Mouse (Mus musculus) kidney, postnatal 0 days (tissue): ENCODE measurements around the gene Gtf3a. TPM values are rescaled to one million over a fixed set of nuclear protein-coding genes. Genes with fewer than 3 reads are reported as not detected.

ENCODE experiments used
- ATAC-seq: fragments of 200-750 bp; cut with Nextera tagmentation; replicated peaks from 2 replicates; pipeline ENCODE4 v1.8.0; 2017; ENCODE audit warnings: low read depth, moderate number of reproducible peaks, moderate TSS enrichment, moderate library complexity; ENCODE audit not compliant: low FRiP score
- DNase-seq: peaks from one replicate; pipeline ENCODE4 v3.0.0-alpha.2; 2016; ENCODE audit warnings: low spot score
- H3K27ac ChIP-seq: fragments of 300-500 bp; sonication (generic); 2 replicates; pipeline ENCODE4 v1.5.1; 2014; ENCODE audit warnings: mild to moderate bottlenecking
- H3K27me3 ChIP-seq: fragments of 300-500 bp; sonication (generic); 2 replicates; pipeline ENCODE4 v1.6.1; 2014; ENCODE audit warnings: low read length, mixed read lengths; ENCODE audit not compliant: insufficient read depth
- H3K36me3 ChIP-seq: fragments of 300-500 bp; sonication (generic); 2 replicates; pipeline ENCODE4 v1.6.1; 2014; ENCODE audit warnings: low read length, mixed read lengths; ENCODE audit not compliant: insufficient read depth
- H3K4me1 ChIP-seq: fragments of 300-500 bp; sonication (generic); replicated peaks from 2 replicates; pipeline ENCODE4 v1.6.1; 2014; ENCODE audit warnings: antibody characterized with exemption, low read length, mixed read lengths; ENCODE audit not compliant: insufficient read depth
- H3K4me2 ChIP-seq: fragments of 300-500 bp; sonication (generic); 2 replicates; pipeline ENCODE4 v1.6.1; 2014; ENCODE audit warnings: mild to moderate bottlenecking, low read length, moderate library complexity, mixed read lengths
- H3K4me3 ChIP-seq: fragments of 300-500 bp; sonication (generic); replicated peaks from 2 replicates; pipeline ENCODE4 v1.5.1; 2014; ENCODE audit warnings: low read depth, low read length
- H3K9ac ChIP-seq: fragments of 300-500 bp; sonication (generic); 2 replicates; pipeline ENCODE4 v1.6.1; 2014; ENCODE audit warnings: low read depth, low read length
- H3K9me3 ChIP-seq: fragments of 300-500 bp; sonication (generic); replicated peaks from 2 replicates; pipeline ENCODE4 v1.6.1; 2016; ENCODE audit warnings: low read length, inconsistent platforms, mixed read lengths
- CTCF ChIP-seq: IDR thresholded peaks from 2 replicates; pipeline ENCODE4 v1.5.1; 2016; ENCODE audit warnings: antibody characterized with exemption, low read depth, mild to moderate bottlenecking, moderate library complexity
- WGBS: fragments of 180-500 bp; shearing (Covaris S2); extraction: QIAGEN DNeasy Blood & Tissue Kit; methylation state at CpG from one replicate; pipeline ENCODE4 v1.1.7; 2014; 5-methylcytosine and 5-hydroxymethylcytosine counted together
- polyA plus RNA-seq: library from polyadenylated mRNA; unstranded; fragments of >200 nt; fragmentation: Nextera tagmentation; extraction: Ambion mirVana; gene quantifications from 2 replicates; pipeline ENCODE4 v1.2.1, GENCODE M21; 2015

Gtf3a gene
- polyA plus RNA-seq, 1 experiment from 2014 or later: 112 TPM

DNA sequence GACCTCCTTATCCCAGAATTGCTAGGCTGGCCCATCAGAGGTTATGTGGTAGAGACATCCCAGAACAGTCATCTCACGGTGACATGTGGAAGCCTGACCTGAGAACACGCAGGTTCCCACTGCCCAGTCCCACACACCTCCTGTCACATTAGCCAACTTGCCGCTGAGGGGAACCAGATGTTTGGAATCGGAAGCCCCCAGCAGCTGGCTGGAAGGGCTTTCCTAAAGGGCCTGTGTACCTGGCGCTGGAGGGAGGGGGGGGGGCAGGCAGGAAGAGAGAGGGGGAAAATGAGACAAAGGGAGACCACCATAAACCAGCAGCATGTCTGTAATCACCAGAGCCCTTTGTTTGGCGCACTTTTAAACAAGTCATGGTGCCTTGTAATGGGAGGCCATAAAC lies 28.6 kb upstream of the Gtf3a start:
- ATAC-seq: no peak
- Histone ChIP-seq H3K27ac (no peak overlapping the region), H3K27me3 (no peaks in the 10 kb centered on the region), H3K4me3 (0 out of 2 replicates have a peak overlapping the region, but pooled peaks have one; percentile 9), H3K4me1 (peaks cover 7% of the 10 kb centered on the region; the same call in 1 of the 2 replicates), H3K4me2 (peak overlapping the region; percentile 53), H3K9ac (no peak overlapping the region), H3K9me3 (no peaks in the 10 kb centered on the region), H3K36me3 (no peaks in the 10 kb centered on the region)
- 15% methylated on average over 6 of the region's 6 CpGs for WGBS
- DNase-seq: no peak
- TF ChIP-seq CTCF: no peak

DNA sequence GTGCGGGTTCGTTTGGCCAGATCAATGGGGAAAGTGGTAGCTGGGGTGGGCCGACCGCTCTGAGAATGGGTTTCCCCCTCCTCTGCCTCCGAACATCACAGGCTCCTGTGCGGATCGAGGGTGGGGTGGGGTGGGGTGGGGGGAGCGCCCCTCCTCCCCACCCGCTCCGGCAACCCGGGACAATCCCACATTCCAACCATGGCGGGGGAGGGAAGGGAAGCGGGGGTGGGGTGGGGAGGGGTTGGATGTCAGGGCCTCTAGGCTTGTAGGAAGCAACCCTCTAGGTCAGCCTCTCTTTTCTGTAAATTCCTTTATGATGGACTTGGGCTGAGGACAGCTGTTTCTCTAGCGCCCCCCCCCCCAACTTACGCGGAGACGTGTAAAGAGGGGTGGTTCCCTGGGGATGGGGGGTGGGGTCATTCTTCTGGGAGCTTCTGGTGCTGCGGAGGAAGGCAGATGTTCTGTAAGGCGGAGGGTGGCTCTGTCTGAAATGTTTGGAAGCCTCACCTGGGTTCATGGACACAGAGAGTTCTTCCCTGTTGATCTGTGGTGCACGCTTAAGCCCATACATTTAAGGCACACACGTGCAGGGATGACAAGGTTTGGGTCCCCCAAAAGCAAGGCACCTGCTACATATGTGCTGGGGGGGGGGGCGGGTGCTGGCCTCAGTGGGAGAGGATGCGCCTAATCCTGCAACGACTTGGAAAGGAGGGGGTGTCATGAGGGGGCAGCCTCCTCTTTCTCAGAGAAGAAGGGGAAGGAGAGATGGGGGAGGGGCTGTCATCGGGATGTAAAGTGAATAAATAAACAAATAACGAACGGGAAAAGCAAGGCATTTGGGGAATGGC lies 27.9 kb upstream of the Gtf3a start:
- Histone ChIP-seq H3K27me3 (no peaks in the 10 kb centered on the region), H3K9me3 (no peaks in the 10 kb centered on the region), H3K36me3 (no peaks in the 10 kb centered on the region), H3K9ac (peak overlapping the region; percentile 42; the same call in 1 of the 2 replicates), H3K4me1 (peaks cover 7% of the 10 kb centered on the region; the same call in 1 of the 2 replicates), H3K4me3 (0 out of 2 replicates have a peak overlapping the region, but pooled peaks have one; percentile 9), H3K27ac (no peak overlapping the region), H3K4me2 (peak overlapping the region; percentile 53)
- no peak for DNase-seq
- WGBS: 3% methylated on average over 23 of the region's 27 CpGs
- ATAC-seq: no peak; the same call in 1 of the 2 replicates
- no peak for TF ChIP-seq CTCF

DNA sequence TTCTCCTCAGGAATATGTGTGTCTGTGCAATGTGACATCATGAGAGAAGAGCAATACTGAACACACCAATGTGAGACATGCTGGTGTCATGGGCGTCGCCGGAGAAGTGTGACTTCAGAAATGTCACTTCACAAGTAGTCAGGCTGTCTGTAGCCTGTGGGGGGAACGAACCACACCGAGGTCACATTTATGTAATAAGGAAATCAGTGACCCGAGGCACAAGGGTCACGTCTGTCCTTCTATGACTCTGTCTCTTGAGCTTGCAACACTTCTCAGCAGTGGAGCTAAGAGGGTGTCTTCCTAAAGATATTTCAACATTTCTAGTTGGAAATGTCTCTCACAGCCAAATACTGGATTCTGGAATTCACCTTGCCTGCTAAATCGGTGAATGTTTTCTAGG lies 27.2 kb upstream of the Gtf3a start:
- peaks cover 7% of the 10 kb centered on the region; the same call in 1 of the 2 replicates for H3K4me1 ChIP-seq
- no peak overlapping the region for H3K4me3 ChIP-seq
- no peaks in the 10 kb centered on the region for H3K36me3 ChIP-seq
- DNase-seq (no peak), ATAC-seq (no peak)
- no peaks in the 10 kb centered on the region for H3K9me3 ChIP-seq
- H3K9ac ChIP-seq: no peak overlapping the region
- H3K27me3 ChIP-seq: no peaks in the 10 kb centered on the region
- H3K4me2 ChIP-seq: no peak overlapping the region
- H3K27ac ChIP-seq: no peak overlapping the region
- no peak for TF ChIP-seq CTCF
- WGBS: 30% methylated on average over 8 of the region's 8 CpGs

DNA sequence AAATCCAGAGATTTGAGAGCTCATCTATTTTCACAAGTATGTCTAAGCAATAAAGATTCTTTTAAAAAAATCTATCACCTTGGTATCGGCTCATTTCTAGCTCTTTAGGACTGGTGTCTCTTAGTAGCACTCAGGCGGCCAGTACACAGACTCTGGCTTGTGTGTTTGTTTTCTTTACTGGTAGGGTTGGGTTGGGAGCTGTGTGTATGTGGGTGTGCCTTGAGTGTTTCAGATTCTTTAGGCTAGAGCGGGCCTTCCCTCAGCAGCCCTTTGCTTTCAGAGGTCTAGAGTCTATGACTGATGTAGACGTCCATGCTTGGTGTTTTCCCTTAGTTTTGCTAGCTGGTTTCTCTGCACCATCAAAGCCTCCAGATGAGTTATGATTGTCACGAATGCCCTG lies 24.9 kb upstream of the Gtf3a start:
- Histone ChIP-seq H3K4me2 (no peak overlapping the region), H3K9ac (no peak overlapping the region), H3K4me1 (peaks cover 7% of the 10 kb centered on the region; the same call in 1 of the 2 replicates), H3K27ac (no peak overlapping the region), H3K4me3 (no peak overlapping the region), H3K9me3 (no peaks in the 10 kb centered on the region), H3K36me3 (no peaks in the 10 kb centered on the region), H3K27me3 (no peaks in the 10 kb centered on the region)
- TF ChIP-seq CTCF: no peak
- DNase-seq (peak; percentile 10), ATAC-seq (no peak)
- WGBS: 49% methylated on average over 5 of the region's 5 CpGs

DNA sequence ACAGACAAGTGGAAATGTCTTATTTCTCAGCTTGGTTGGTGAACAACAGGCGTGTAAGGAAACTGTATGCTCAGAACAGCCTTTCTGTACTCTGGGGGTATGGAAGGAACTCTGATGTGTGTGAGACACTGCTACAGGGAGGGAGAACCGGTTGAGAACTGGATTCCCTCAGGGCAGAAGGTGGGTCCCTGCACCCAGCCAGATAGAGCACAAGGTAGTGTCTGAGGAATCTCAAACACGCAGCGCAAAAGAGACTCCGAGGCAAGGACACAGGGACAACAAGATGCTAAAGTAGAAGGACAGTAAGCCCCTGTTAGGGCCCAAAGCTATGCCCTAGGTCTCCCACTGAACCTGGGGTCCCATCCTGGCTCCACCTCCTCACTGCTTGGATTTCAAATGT lies 21.8 kb upstream of the Gtf3a start:
- WGBS: 85% methylated on average over 5 of the region's 5 CpGs
- H3K4me3 ChIP-seq: no peak overlapping the region
- no peak overlapping the region for H3K9ac ChIP-seq
- H3K27me3 ChIP-seq: no peaks in the 10 kb centered on the region
- DNase-seq (no peak), ATAC-seq (no peak)
- no peaks in the 10 kb centered on the region for H3K36me3 ChIP-seq
- no peaks in the 10 kb centered on the region for H3K9me3 ChIP-seq
- H3K27ac ChIP-seq: no peak overlapping the region
- TF ChIP-seq CTCF: no peak
- H3K4me2 ChIP-seq: no peak overlapping the region
- H3K4me1 ChIP-seq: no peaks in the 10 kb centered on the region

DNA sequence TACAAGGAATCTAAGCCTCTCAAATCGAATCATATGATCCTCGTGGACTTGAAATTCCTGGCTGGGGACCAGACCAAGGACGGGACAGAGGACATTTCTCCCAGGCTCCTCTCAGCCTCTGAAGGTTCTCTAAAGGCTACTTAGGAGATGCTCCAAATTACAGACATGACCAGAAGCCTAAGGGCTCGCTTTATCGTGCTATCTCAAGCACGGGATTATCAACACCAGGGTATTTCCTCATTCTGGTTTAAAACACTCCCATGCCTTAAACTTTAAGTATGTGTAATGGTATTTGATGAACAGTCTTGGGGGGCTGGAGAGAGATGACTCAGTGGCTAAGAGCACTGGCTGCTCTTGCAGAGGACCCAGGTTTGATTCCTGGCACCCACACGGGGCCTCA lies 17.0 kb upstream of the Gtf3a start:
- H3K27me3 ChIP-seq: no peaks in the 10 kb centered on the region
- H3K9me3 ChIP-seq: no peaks in the 10 kb centered on the region
- TF ChIP-seq CTCF: no peak
- WGBS: 88% methylated on average over 7 of the region's 7 CpGs
- no peak overlapping the region for H3K9ac ChIP-seq
- no peak overlapping the region for H3K4me2 ChIP-seq
- no peak overlapping the region for H3K27ac ChIP-seq
- DNase-seq: no peak
- no peak overlapping the region for H3K4me3 ChIP-seq
- H3K4me1 ChIP-seq: no peaks in the 10 kb centered on the region
- no peak for ATAC-seq
- no peaks in the 10 kb centered on the region for H3K36me3 ChIP-seq
